Mouse (Mus musculus): ENCODE results near the gene Rab11fip5. TPM values are rescaled to one million over a fixed set of nuclear protein-coding genes. Genes with fewer than 3 reads are reported as not detected.

Rab11fip5 gene
- polyA plus RNA-seq, 1 experiment = 3.8 TPM

DNA sequence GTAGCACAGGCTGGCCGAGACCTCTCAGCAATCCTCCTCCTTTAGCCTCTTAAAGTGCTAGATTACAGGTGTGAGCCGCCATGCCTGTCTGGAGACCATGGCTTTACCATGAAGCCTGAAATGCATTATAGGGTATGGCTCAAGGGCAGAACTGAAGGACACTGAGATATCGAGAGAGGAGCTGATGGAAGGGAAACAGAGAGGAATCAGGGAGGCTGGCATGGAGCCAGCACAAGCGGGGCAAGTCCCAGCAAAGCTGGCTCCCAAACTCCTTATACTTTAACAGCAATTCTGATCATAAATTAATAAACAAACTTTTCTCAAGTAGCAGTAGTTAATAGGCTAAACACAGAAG, 10.6 kb downstream of the Rab11fip5 start:
- H3K4me1 ChIP-seq (ENCODE audit: control insufficient read depth, insufficient read depth, low read length) = no peaks in the 10 kb centered on the region; the same call in 1 of the 2 replicates
- WGBS = 89% methylated on average over 4 of the region's 4 CpGs

DNA sequence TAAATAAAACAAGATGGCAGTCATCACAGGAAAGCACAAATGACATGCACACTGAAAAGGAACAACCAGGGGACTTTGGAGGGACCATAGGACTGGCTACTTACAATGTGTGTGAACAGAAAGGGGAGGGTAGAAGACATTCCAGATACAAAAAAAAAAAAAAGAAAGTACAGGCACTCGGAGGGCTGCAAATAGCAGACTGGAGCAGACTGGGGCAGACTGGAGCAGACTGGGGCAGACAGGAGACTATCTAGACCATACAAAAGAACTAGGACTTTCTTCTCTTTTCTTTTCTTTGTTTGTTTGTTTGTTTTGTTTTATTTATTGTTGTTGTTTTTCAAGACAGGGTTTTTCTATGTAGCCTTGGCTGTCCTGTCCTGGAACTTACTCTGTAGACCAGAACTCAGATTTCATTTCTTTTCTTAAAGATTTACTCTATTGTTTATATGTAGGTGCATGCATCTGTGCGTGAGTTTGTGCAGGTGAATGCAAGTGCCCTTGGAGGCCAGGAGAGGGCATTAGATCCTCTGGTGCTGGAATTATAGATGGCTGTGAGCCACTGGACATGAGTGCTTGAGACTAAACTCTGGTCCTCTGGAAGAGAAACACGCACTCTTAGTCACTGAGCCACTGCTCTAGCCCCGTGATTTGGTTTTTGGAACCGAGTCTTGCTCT, 11.1 kb downstream of the Rab11fip5 start:
- TF ChIP-seq CTCF (IDR thresholded peaks at IDR 0.05; ENCODE audit: control insufficient read depth, insufficient read depth, low read length) (no peak), POLR2A (IDR thresholded peaks at IDR 0.05; ENCODE audit: borderline replicate concordance, control insufficient read depth, low read depth, low read length) (no peak)
- WGBS = 86% methylated on average over 5 of the region's 5 CpGs
- no peak overlapping the region for H3K27ac ChIP-seq (ENCODE audit: control insufficient read depth, insufficient read depth, low read depth, low read length, poor library complexity)
- H3K4me1 ChIP-seq (ENCODE audit: control insufficient read depth, insufficient read depth, low read length) = no peaks in the 10 kb centered on the region; the same call in 1 of the 2 replicates
- no peak overlapping the region for H3K4me3 ChIP-seq (replicated peaks; ENCODE audit: control insufficient read depth, low read depth, low read length)

More for the DNA sequence above, 10.6 kb downstream of the Rab11fip5 start:
- TF ChIP-seq POLR2A (IDR thresholded peaks at IDR 0.05; ENCODE audit: borderline replicate concordance, control insufficient read depth, low read depth, low read length) (no peak), CTCF (IDR thresholded peaks at IDR 0.05; ENCODE audit: control insufficient read depth, insufficient read depth, low read length) (no peak)
- no peak overlapping the region for H3K4me3 ChIP-seq (replicated peaks; ENCODE audit: control insufficient read depth, low read depth, low read length)
- no peak overlapping the region for H3K27ac ChIP-seq (ENCODE audit: control insufficient read depth, insufficient read depth, low read depth, low read length, poor library complexity)

DNA sequence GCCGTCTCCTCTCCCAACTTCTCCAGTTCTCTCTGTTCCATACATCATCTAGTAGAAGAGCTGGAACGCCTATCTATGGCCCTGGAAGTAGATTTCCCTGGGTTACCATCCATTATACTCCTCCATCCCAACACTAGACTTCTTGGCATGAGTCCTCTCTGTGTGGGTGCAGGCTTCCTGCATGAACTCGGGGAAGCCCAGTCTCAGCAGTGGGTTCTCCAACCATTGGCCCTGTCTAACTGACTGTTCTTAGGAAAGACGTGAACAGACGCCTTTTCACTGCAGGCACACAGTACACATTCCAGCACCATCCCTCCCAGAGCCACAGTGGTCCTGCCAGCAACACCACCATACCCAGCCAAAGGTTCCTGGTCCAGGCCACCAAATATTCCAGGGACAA, 11.8 kb downstream of the Rab11fip5 start:
- WGBS = 70% methylated on average over 5 of the region's 5 CpGs
- TF ChIP-seq CTCF (IDR thresholded peaks at IDR 0.05; ENCODE audit: control insufficient read depth, insufficient read depth, low read length) (no peak), POLR2A (IDR thresholded peaks at IDR 0.05; ENCODE audit: borderline replicate concordance, control insufficient read depth, low read depth, low read length) (no peak)

DNA sequence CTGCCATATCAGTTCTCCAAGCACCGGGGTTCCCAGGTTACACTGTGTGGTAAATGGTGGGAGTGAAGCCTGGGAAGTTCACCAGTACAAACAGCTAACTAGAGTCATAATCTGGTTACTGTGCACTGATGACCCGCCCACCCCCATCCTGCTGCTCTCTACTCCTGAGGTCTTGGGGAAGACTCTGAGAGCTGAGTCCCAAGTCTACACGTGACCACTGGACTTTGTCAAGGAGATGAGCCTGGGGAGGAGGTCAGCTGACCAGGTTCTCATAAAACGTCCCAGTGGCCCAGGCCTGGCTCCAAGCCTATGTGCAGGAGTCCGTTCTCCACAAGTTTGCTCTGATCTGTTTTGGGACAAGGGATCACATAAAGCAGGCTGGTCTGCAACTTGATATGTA, 14.1 kb downstream of the Rab11fip5 start:
- no peak overlapping the region for H3K27ac ChIP-seq (ENCODE audit: control insufficient read depth, insufficient read depth, low read depth, low read length, poor library complexity)
- TF ChIP-seq POLR2A (IDR thresholded peaks at IDR 0.05; ENCODE audit: borderline replicate concordance, control insufficient read depth, low read depth, low read length) (no peak), CTCF (IDR thresholded peaks at IDR 0.05; ENCODE audit: control insufficient read depth, insufficient read depth, low read length) (no peak)
- no peaks in the 10 kb centered on the region for H3K4me1 ChIP-seq (ENCODE audit: control insufficient read depth, insufficient read depth, low read length)
- H3K4me3 ChIP-seq (replicated peaks; ENCODE audit: control insufficient read depth, low read depth, low read length) = no peak overlapping the region
- 75% methylated on average over 5 of the region's 5 CpGs for WGBS

More for the DNA sequence above, 11.8 kb downstream of the Rab11fip5 start:
- no peak overlapping the region for H3K27ac ChIP-seq (ENCODE audit: control insufficient read depth, insufficient read depth, low read depth, low read length, poor library complexity)
- no peaks in the 10 kb centered on the region for H3K4me1 ChIP-seq (ENCODE audit: control insufficient read depth, insufficient read depth, low read length)
- no peak overlapping the region for H3K4me3 ChIP-seq (replicated peaks; ENCODE audit: control insufficient read depth, low read depth, low read length)

DNA sequence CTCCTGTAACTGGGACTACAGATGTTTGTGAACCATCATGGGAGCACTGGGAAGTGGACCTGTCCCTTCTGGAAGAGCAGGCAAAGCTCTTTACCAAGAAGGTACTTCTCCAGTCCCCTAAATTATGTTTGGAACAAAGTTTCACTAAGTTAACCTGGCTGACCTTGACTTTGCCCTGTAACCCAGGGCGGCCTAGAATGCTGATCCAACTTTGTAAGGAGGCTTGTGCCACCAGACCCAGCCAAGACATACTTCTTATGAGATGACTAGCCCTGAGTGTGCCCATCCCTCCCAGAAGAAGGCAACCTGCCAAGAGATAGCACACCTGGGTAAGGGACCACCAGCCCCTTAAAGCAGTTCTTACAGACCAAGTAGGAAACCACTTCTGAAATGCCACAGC, 15.6 kb downstream of the Rab11fip5 start:
- WGBS = 76% methylated on average over 1 of the region's 1 CpGs
- H3K4me1 ChIP-seq (ENCODE audit: control insufficient read depth, insufficient read depth, low read length) = no peaks in the 10 kb centered on the region
- H3K4me3 ChIP-seq (replicated peaks; ENCODE audit: control insufficient read depth, low read depth, low read length) = no peak overlapping the region
- no peak overlapping the region for H3K27ac ChIP-seq (ENCODE audit: control insufficient read depth, insufficient read depth, low read depth, low read length, poor library complexity)
- TF ChIP-seq POLR2A (IDR thresholded peaks at IDR 0.05; ENCODE audit: borderline replicate concordance, control insufficient read depth, low read depth, low read length) = no peak
- no peak for TF ChIP-seq CTCF (IDR thresholded peaks at IDR 0.05; ENCODE audit: control insufficient read depth, insufficient read depth, low read length)

DNA sequence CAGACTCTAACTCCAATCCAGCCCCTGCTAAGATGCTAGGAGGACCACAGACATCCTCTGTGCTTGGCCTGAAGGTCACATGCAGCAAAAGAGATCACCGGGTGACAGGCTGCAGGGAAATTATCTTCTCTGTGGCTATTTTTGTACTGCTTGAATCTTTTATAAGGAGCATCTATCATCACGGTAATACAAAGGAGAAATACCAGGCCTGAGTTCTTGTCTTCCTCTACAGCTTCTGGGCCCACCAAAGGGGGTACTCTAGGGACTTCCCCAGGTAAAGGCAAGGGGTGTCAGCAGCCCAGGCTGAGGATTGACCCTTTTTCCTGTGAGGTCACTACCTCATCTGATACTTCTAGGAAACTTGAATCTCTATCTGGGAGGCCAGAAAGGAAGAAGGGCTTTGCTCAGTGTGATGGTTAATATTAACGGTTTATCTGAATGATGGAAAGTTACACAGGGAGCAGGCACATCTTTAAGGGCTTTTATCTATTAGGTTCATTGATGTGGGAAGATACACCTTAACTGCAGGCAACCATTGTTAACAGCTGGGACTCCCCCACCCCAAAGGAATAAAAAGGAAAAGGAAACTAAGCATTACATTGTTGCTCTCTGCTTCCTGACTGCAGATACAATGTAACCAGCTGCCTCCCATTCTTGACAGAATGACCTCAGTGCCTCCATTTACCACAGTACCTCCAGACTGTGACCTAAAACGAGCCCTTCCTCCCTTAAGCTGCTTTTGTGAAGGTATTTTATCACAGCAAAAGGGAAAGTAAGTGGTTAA, 17.6 kb downstream of the Rab11fip5 start:
- no peaks in the 10 kb centered on the region for H3K4me1 ChIP-seq (ENCODE audit: control insufficient read depth, insufficient read depth, low read length)
- H3K27ac ChIP-seq (ENCODE audit: control insufficient read depth, insufficient read depth, low read depth, low read length, poor library complexity) = no peak overlapping the region
- 50% methylated on average over 4 of the region's 4 CpGs for WGBS
- H3K4me3 ChIP-seq (replicated peaks; ENCODE audit: control insufficient read depth, low read depth, low read length) = no peak overlapping the region
- TF ChIP-seq CTCF (IDR thresholded peaks at IDR 0.05; ENCODE audit: control insufficient read depth, insufficient read depth, low read length) (no peak), POLR2A (IDR thresholded peaks at IDR 0.05; ENCODE audit: borderline replicate concordance, control insufficient read depth, low read depth, low read length) (no peak)

DNA sequence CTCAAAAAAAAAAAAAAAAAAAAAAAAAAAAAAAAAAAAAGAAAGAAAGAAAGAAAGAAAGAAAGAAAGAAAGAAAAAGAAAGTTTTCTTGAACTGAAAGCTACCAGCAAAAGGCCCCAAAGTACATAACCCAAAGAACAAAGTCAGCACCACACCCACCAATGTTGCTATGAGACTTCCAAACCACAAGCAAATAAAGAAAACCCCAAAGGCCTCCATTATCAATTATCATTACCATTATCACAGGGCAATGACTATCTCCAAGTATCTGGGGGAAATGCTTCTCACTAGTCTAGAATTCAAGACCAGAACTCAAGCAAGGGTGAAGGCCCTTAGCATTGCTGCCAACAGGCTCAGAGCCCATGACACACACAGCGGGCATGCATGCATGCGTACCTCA, 18.7 kb downstream of the Rab11fip5 start:
- H3K4me3 ChIP-seq (replicated peaks; ENCODE audit: control insufficient read depth, low read depth, low read length) = no peak overlapping the region
- no peak overlapping the region for H3K27ac ChIP-seq (ENCODE audit: control insufficient read depth, insufficient read depth, low read depth, low read length, poor library complexity)
- no peaks in the 10 kb centered on the region for H3K4me1 ChIP-seq (ENCODE audit: control insufficient read depth, insufficient read depth, low read length)
- no peak for TF ChIP-seq POLR2A (IDR thresholded peaks at IDR 0.05; ENCODE audit: borderline replicate concordance, control insufficient read depth, low read depth, low read length)
- TF ChIP-seq CTCF (IDR thresholded peaks at IDR 0.05; ENCODE audit: control insufficient read depth, insufficient read depth, low read length) = no peak
- WGBS = 88% methylated on average over 2 of the region's 2 CpGs

DNA sequence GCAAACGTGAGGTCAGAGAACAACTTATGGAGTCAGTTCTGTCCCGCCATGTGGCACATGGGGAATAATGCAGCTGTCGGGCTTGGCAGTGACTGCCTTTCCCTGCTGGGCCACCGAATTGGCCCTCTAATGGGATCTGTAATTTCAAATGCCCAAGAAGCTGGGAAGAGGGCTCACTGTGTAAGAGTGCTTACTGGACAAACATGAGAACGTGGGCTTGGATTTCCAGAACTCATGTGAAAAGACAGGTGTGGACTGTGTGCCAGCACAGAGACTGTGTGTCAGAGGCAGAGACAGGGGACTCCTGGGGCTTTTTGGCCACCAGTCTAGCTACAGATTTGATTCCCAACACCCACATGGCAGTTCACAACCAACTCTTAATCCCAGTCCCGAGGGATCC, 19.7 kb downstream of the Rab11fip5 start:
- Histone ChIP-seq H3K4me3 (replicated peaks; ENCODE audit: control insufficient read depth, low read depth, low read length) (no peak overlapping the region), H3K27ac (ENCODE audit: control insufficient read depth, insufficient read depth, low read depth, low read length, poor library complexity) (no peak overlapping the region), H3K4me1 (ENCODE audit: control insufficient read depth, insufficient read depth, low read length) (no peaks in the 10 kb centered on the region)
- WGBS = 83% methylated on average over 6 of the region's 6 CpGs
- TF ChIP-seq CTCF (IDR thresholded peaks at IDR 0.05; ENCODE audit: control insufficient read depth, insufficient read depth, low read length) (no peak), POLR2A (IDR thresholded peaks at IDR 0.05; ENCODE audit: borderline replicate concordance, control insufficient read depth, low read depth, low read length) (no peak)

Data from bone marrow, adult 2 months (tissue).